Mouse (Mus musculus) heart, embryonic 16.5 days (tissue): ENCODE measurements around the gene Mkrn2. TPM values are rescaled to one million over a fixed set of nuclear protein-coding genes. Genes with fewer than 3 reads are reported as not detected.

Source experiments
- ATAC-seq: fragments of 200-750 bp; cut with Nextera tagmentation; replicated peaks from 2 replicates; pipeline ENCODE4 v1.8.0; 2017; ENCODE audit warnings: moderate number of reproducible peaks; ENCODE audit not compliant: insufficient read depth, low FRiP score; ENCODE audit errors: extremely low read depth
- H3K27ac ChIP-seq: fragments of 300-500 bp; sonication (generic); 2 replicates; pipeline ENCODE4 v1.5.1; 2014; ENCODE audit warnings: mild to moderate bottlenecking, low read length, control low read depth, moderate library complexity
- H3K27me3 ChIP-seq: fragments of 300-500 bp; sonication (generic); 2 replicates; pipeline ENCODE4 v1.6.1; 2014; ENCODE audit warnings: low read length, mixed read lengths; ENCODE audit not compliant: control insufficient read depth, insufficient read depth
- H3K36me3 ChIP-seq: fragments of 300-500 bp; sonication (generic); 2 replicates; pipeline ENCODE4 v1.6.1; 2014; ENCODE audit not compliant: control insufficient read depth, insufficient read depth
- H3K4me1 ChIP-seq: fragments of 300-500 bp; sonication (generic); 2 replicates; pipeline ENCODE4 v1.6.1; 2014; ENCODE audit warnings: low read length, mixed read lengths; ENCODE audit not compliant: control insufficient read depth, insufficient read depth
- H3K4me2 ChIP-seq: fragments of 300-500 bp; sonication (generic); 2 replicates; pipeline ENCODE4 v1.6.1; 2014; ENCODE audit warnings: low read depth, mild to moderate bottlenecking, control low read depth, low read length
- H3K4me3 ChIP-seq: fragments of 300-500 bp; sonication (generic); 2 replicates; pipeline ENCODE4 v1.5.1; 2014; ENCODE audit warnings: mild to moderate bottlenecking, control low read depth, low read length
- H3K9ac ChIP-seq: fragments of 300-500 bp; sonication (generic); 2 replicates; pipeline ENCODE4 v1.6.1; 2014; ENCODE audit warnings: low read length, control low read depth
- H3K9me3 ChIP-seq: fragments of 300-500 bp; sonication (generic); replicated peaks from 2 replicates; pipeline ENCODE4 v1.6.1; 2016; ENCODE audit warnings: low read length; ENCODE audit not compliant: control insufficient read depth
- WGBS: fragments of 180-500 bp; shearing (Covaris S2); extraction: QIAGEN DNeasy Blood & Tissue Kit; methylation state at CpG from one replicate; pipeline ENCODE4 v1.1.7; 2014; 5-methylcytosine and 5-hydroxymethylcytosine counted together
- polyA plus RNA-seq: library from polyadenylated mRNA; unstranded; fragments of >200 nt; fragmentation: Nextera tagmentation; extraction: Ambion mirVana; gene quantifications from 2 replicates; pipeline ENCODE4 v1.2.1, GENCODE M21; 2015

Gene Mkrn2
- polyA plus RNA-seq = 26.2 and 26.7 TPM in 2 replicates

GRCm38 (mm10) chr6:115601715-115602523 lies at the start of gene Mkrn2:
Gene Mkrn2 (plus strand): TSS chr6:115601902.
- peak within 1 kb of the TSS; percentile 86 for H3K27ac ChIP-seq
- under 1% methylated on average over 61 of the region's 61 CpGs for WGBS
- ATAC-seq = peak; percentile 92

DNA sequence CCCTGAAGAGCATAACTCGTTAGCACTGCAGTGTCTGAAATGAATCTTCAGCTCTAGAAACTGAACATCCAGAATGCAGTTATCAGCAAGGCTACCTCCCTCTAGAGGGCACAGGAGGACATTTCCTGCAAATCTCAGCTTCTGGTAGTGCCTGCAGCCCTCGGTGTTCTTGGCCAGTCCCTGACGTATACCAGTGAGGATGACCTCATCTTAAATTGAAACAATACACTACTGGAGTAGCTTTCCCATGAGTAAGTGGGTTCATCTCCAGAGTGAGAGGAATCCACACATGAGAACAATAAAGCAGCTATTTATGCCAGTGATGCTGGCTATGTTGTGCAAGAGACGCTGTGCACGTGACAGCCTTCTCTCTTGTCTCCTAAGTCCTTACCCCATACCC lies 46.2 kb upstream of the Mkrn2 start:
- Histone ChIP-seq H3K27me3 (no peaks in the 10 kb centered on the region), H3K9ac (no peak overlapping the region), H3K4me3 (no peak overlapping the region), H3K4me1 (peaks cover 10% of the 10 kb centered on the region), H3K4me2 (no peak overlapping the region), H3K9me3 (no peaks in the 10 kb centered on the region; the same call in 1 of the 2 replicates), H3K27ac (no peak overlapping the region), H3K36me3 (peaks cover 18% of the 10 kb centered on the region)
- WGBS = 53% methylated on average over 5 of the region's 5 CpGs
- no peak for ATAC-seq

More at GRCm38 (mm10) chr6:115601715-115602523, at the start of gene Mkrn2:
- Histone ChIP-seq H3K4me3 (peak within 1 kb of the TSS; percentile 96), H3K4me2 (peak within 1 kb of the TSS; percentile 91), H3K4me1 (peaks cover 9% of the 10 kb centered on the region), H3K36me3 (no peaks in the 10 kb centered on the region), H3K27me3 (no peaks in the 10 kb centered on the region), H3K9ac (peak within 1 kb of the TSS; percentile 93), H3K9me3 (no peaks in the 10 kb centered on the region)

GRCm38 (mm10) chr6:115558176-115558575 lies 43.5 kb upstream of the Mkrn2 start:
- no peak overlapping the region for H3K4me3 ChIP-seq
- H3K27ac ChIP-seq = no peak overlapping the region
- 84% methylated on average over 2 of the region's 2 CpGs for WGBS
- H3K4me2 ChIP-seq = no peak overlapping the region
- no peaks in the 10 kb centered on the region; the same call in 1 of the 2 replicates for H3K9me3 ChIP-seq
- H3K4me1 ChIP-seq = peaks cover 13% of the 10 kb centered on the region
- peaks cover 17% of the 10 kb centered on the region for H3K36me3 ChIP-seq
- H3K27me3 ChIP-seq = no peaks in the 10 kb centered on the region
- H3K9ac ChIP-seq = no peak overlapping the region
- ATAC-seq = no peak

DNA sequence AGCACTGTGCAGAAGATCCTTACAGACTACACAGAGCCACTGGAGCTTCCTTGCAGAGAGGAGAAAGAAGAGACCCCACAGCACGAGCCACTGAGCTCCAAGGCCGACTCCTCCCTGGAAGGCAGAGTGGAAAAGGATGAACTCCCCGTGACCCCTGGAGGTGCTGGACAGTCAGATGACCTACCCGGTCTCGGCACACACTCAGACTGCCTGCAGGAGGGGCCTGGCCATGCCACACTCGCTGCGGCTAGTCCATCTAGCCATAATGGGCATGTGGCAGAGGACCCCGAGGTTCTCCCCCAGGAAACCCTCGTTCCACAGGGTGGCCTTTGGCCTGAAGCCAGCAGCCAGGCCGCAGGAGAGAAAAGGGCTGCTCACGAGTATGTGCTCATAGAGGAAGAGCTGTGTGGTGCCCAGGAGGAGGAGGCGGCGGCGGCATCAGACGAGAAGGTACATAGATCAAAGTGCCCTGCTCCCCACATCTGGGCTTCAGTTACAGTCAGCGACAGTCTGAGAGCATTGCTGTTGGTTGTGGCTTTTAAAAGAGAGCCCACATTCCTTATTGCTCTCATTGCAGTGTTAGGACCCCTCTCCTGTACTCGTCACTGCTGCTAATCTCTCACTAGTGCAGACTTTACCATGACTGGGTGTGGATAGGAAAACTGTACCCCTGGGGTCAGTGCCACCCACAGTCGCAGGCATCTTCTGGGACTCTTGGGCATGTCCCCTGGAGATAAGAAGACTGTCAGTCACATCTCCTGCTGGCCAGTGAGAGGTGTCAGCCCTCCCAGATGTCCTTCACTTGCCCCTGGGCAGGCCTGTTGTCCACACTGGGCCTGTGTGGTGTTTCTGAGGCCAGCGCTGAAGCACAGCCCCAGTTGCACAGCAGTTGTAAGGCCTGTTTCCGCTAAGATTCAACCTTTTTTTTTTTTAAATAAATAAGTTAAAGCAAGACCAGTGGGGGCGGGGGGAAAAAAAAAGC lies 41.8 kb upstream of the Mkrn2 start:
- WGBS = 31% methylated on average over 21 of the region's 21 CpGs
- peaks cover 10% of the 10 kb centered on the region; the same call in 1 of the 2 replicates for H3K36me3 ChIP-seq
- peak; percentile 71 for ATAC-seq
- peak overlapping the region; percentile 53; the same call in 1 of the 2 replicates for H3K27ac ChIP-seq
- 0 out of 2 replicates have a peak overlapping the region, but pooled peaks have one; percentile 30 for H3K9ac ChIP-seq
- H3K4me3 ChIP-seq = no peak overlapping the region
- H3K9me3 ChIP-seq = no peaks in the 10 kb centered on the region; the same call in 1 of the 2 replicates
- peak overlapping the region; percentile 22 for H3K4me2 ChIP-seq
- H3K27me3 ChIP-seq = no peaks in the 10 kb centered on the region
- H3K4me1 ChIP-seq = peaks cover 13% of the 10 kb centered on the region

- Histone ChIP-seq H3K27ac (no peak overlapping the region), H3K4me3 (no peak overlapping the region), H3K9me3 (0 out of 2 replicates have a peak, but pooled peaks cover 10% of the 10 kb centered on the region), H3K27me3 (no peaks in the 10 kb centered on the region), H3K9ac (no peak overlapping the region), H3K36me3 (peaks cover 30% of the 10 kb centered on the region), H3K4me2 (no peak overlapping the region), H3K4me1 (peaks cover 2% of the 10 kb centered on the region; the same call in 1 of the 2 replicates)
- no peak for ATAC-seq
- 80% methylated on average over 6 of the region's 6 CpGs for WGBS
These were observed 36.1 kb upstream of the Mkrn2 start for GRCm38 (mm10) chr6:115565479-115566045.

- Histone ChIP-seq H3K4me1 (no peaks in the 10 kb centered on the region), H3K9me3 (0 out of 2 replicates have a peak, but pooled peaks cover 4% of the 10 kb centered on the region), H3K36me3 (peaks cover 33% of the 10 kb centered on the region), H3K27ac (no peak overlapping the region), H3K9ac (no peak overlapping the region), H3K27me3 (no peaks in the 10 kb centered on the region), H3K4me2 (no peak overlapping the region), H3K4me3 (no peak overlapping the region)
- 87% methylated on average over 7 of the region's 7 CpGs for WGBS
- no peak for ATAC-seq
These were observed 27.5 kb upstream of the Mkrn2 start for GRCm38 (mm10) chr6:115574171-115574570.

DNA sequence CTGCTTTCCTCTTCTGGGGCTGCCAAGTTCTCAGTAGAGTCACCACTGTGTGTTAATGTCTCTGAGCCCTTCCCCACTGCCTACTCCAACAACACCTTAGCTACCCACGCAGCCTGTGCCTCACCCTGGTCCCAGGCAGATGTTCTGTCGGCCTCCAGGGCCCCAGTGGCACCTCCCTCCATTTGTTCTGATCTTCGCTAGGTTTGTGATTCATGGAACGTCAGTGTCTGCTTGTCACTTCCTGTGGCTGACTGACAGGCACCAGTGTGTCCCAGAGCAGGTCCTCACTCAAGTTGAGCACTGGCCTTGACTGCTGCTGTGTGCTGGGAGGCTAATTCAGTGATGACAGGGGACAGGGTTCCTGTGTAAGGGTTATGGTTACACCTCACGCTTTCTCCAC lies 24.3 kb upstream of the Mkrn2 start:
- ATAC-seq = no peak
- H3K36me3 ChIP-seq = peaks cover 23% of the 10 kb centered on the region
- H3K4me3 ChIP-seq = no peak overlapping the region
- H3K9ac ChIP-seq = no peak overlapping the region
- no peaks in the 10 kb centered on the region for H3K27me3 ChIP-seq
- no peak overlapping the region for H3K27ac ChIP-seq
- 79% methylated on average over 5 of the region's 5 CpGs for WGBS
- no peaks in the 10 kb centered on the region for H3K4me1 ChIP-seq
- peaks cover 3% of the 10 kb centered on the region; the same call in 1 of the 2 replicates for H3K9me3 ChIP-seq
- H3K4me2 ChIP-seq = no peak overlapping the region

DNA sequence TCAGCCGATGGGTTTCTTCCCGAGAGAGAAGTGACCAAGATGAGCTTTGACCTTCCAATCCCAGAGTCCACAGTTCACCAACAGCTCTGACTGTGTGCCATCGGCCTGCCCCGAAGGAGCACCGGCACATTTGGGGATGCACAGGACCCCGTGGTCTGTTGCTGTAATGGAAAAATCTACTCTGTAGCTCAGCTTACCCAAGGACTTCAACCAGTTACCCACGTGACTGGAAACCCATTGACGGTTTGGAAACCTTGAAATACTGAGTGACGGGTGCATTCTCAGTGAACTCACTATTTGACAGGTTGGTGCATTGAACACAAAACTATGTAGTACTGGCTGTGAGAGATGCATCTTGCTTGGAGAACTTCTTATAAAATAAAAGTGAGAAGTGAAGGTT lies 23.8 kb upstream of the Mkrn2 start:
- H3K27ac ChIP-seq = no peak overlapping the region
- no peak overlapping the region for H3K4me2 ChIP-seq
- WGBS = 92% methylated on average over 9 of the region's 9 CpGs
- H3K36me3 ChIP-seq = peaks cover 23% of the 10 kb centered on the region
- H3K9me3 ChIP-seq = peaks cover 3% of the 10 kb centered on the region; the same call in 1 of the 2 replicates
- no peak for ATAC-seq
- no peak overlapping the region for H3K4me3 ChIP-seq
- no peak overlapping the region for H3K9ac ChIP-seq
- no peaks in the 10 kb centered on the region for H3K27me3 ChIP-seq
- H3K4me1 ChIP-seq = no peaks in the 10 kb centered on the region
